Mouse (Mus musculus): Measurements from ENCODE around the gene Mcm9.

- TF ChIP-seq GATA1 (IDR thresholded peaks at IDR 0.05; ENCODE audit: low read length) = no peak
- TF ChIP-seq TAL1 (IDR thresholded peaks at IDR 0.05; ENCODE audit: low read length) = no peak
These were observed 124.7 kb downstream of the Mcm9 start for GRCm38 (mm10) chr10:53505526-53505925.
